Mouse (Mus musculus) bone marrow macrophage, adult 2 months (primary cell): ENCODE measurements around the gene Hist1h4h. TPM values are rescaled to one million over a fixed set of nuclear protein-coding genes. Genes with fewer than 3 reads are reported as not detected.
"Not testable (repeated sequence)": the region's sequence is repeated elsewhere in the genome, so short reads cannot be mapped to it uniquely, and the experiment has no call there.

Experiments
- H3K27ac ChIP-seq: 2 replicates; pipeline ENCODE4 v1.5.1; 2012; ENCODE audit warnings: low read depth, low read length; ENCODE audit not compliant: insufficient read depth
- H3K4me1 ChIP-seq: 2 replicates; pipeline ENCODE4 v1.6.1; 2012; ENCODE audit warnings: low read length; ENCODE audit not compliant: control insufficient read depth, insufficient read depth
- H3K4me3 ChIP-seq: 2 replicates; pipeline ENCODE4 v1.5.1; 2012; ENCODE audit warnings: mild to moderate bottlenecking, low read length, moderate library complexity; ENCODE audit not compliant: insufficient read depth
- CTCF ChIP-seq: IDR thresholded peaks from 2 replicates; pipeline ENCODE4 v1.5.1; 2012; ENCODE audit warnings: low read depth, mild to moderate bottlenecking, low read length, moderate library complexity
- POLR2A ChIP-seq: IDR thresholded peaks from 2 replicates; pipeline ENCODE4 v1.6.1; 2012; ENCODE audit warnings: mild to moderate bottlenecking, low read depth, low read length, borderline replicate concordance
- polyA plus RNA-seq: library from polyadenylated mRNA; stranded (reverse); fragments of >200 nt; gene quantifications from 2 replicates; pipeline ENCODE4 v1.2.4, GENCODE M21; 2012; ENCODE audit not compliant: missing spikeins, insufficient read depth, insufficient read length

The Hist1h4h gene
- polyA plus RNA-seq, 1 experiment = 2.5 TPM

GRCm38 (mm10) chr13:23554925-23555838, 24.3 kb downstream of the Hist1h4h start:
- TF ChIP-seq CTCF (no peak), POLR2A (peak; percentile 89)
- H3K4me1 ChIP-seq = peaks cover 14% of the 10 kb centered on the region
- H3K27ac ChIP-seq = peak overlapping the region; percentile 87
- H3K4me3 ChIP-seq = peak overlapping the region; percentile 62

GRCm38 (mm10) chr13:23555839-23556416, 25.1 kb downstream of the Hist1h4h start:
- H3K27ac ChIP-seq = peak overlapping the region; percentile 87
- H3K4me1 ChIP-seq = peaks cover 13% of the 10 kb centered on the region
- TF ChIP-seq POLR2A (no peak), CTCF (no peak)
- H3K4me3 ChIP-seq = peak overlapping the region; percentile 62

GRCm38 (mm10) chr13:23556906-23557305, 26.1 kb downstream of the Hist1h4h start:
- peak overlapping the region; percentile 50 for H3K27ac ChIP-seq
- TF ChIP-seq CTCF (no peak), POLR2A (no peak)
- peak overlapping the region; percentile 33; the same call in 1 of the 2 replicates for H3K4me3 ChIP-seq
- H3K4me1 ChIP-seq = peaks cover 13% of the 10 kb centered on the region

GRCm38 (mm10) chr13:23560699-23561098, 29.8 kb downstream of the Hist1h4h start:
- H3K4me3 ChIP-seq, H3K27ac ChIP-seq: not testable (repeated sequence)
- peaks cover 26% of the 10 kb centered on the region for H3K4me1 ChIP-seq

- H3K27ac ChIP-seq = peak overlapping the region; percentile 76
- peak overlapping the region; percentile 56 for H3K4me3 ChIP-seq
- peaks cover 26% of the 10 kb centered on the region for H3K4me1 ChIP-seq
Observed at GRCm38 (mm10) chr13:23561531-23561882, 30.7 kb downstream of the Hist1h4h start.

- TF ChIP-seq POLR2A = peak; percentile 91
- H3K27ac ChIP-seq = peak within 1 kb of the TSS; percentile 99
- peak within 1 kb of the TSS; percentile 56 for H3K4me3 ChIP-seq
- peaks cover 23% of the 10 kb centered on the region for H3K4me1 ChIP-seq
Observed at GRCm38 (mm10) chr13:23561883-23562659, 31.2 kb downstream of the Hist1h4h start, which contains the start of gene Hist1h3e. Gene Hist1h3e (minus strand): TSS chr13:23562369.

- TF ChIP-seq POLR2A (no peak), CTCF (no peak)
- peaks cover 23% of the 10 kb centered on the region for H3K4me1 ChIP-seq
- H3K27ac ChIP-seq = peak overlapping the region; percentile 99
- H3K4me3 ChIP-seq = peak overlapping the region; percentile 35
Observed at GRCm38 (mm10) chr13:23562699-23563462, 32.0 kb downstream of the Hist1h4h start.

GRCm38 (mm10) chr13:23564482-23564881, 33.6 kb downstream of the Hist1h4h start:
- TF ChIP-seq CTCF (no peak), POLR2A (no peak)
- Histone ChIP-seq H3K4me3 (no peak overlapping the region), H3K4me1 (peaks cover 23% of the 10 kb centered on the region), H3K27ac (no peak overlapping the region; the same call in 1 of the 2 replicates)

GRCm38 (mm10) chr13:23570261-23571021, 39.6 kb downstream of the Hist1h4h start:
- H3K27ac ChIP-seq = peak overlapping the region; percentile 83

More at GRCm38 (mm10) chr13:23570261-23571021, 39.6 kb downstream of the Hist1h4h start:
- not testable (repeated sequence) for H3K4me1 ChIP-seq
- H3K4me3 ChIP-seq = peak overlapping the region; percentile 42
